Comparison of ENCODE assay signal across 21 mouse cellular contexts in the genomic region with DNA sequence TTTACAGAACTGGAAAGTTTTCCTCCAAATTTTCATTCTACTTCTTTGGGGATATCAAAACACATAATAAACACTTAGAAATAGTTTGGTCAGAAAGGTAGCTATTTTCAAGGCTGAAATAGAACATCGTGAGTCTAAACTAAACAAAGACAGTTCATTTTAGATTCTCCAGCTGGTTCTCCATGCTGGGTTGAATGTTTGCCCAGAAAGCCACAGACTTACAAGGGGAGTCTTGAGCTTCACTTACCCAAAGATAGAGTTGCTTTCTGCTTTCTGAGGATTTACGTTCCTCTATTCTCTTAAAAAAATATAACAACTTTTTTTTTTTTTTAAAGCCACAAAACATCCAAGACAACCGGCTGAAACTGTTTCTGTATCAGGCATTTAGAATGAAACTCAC. TPM values are rescaled to one million over a fixed set of nuclear protein-coding genes. Genes with fewer than 3 reads are reported as not detected.
DNase-seq lines count a peak whose midpoint lies in the region; ATAC-seq and TF ChIP-seq lines count a peak whose summit lies in the region.
"Had no signal": no experiment of that assay in that cellular context is flagged by ENCODE, and none has a peak within 500 bp of the region (broad histone marks: within the 10 kb centered on the region; RNA-seq: fewer than 3 reads in every experiment).

No protein-coding gene starts in this region.

- H3K27ac ChIP-seq in embryonic facial prominence, embryonic 14.5 days (replicated peaks; ENCODE audit: low read depth, low read length) = no peak overlapping the region
- no peak overlapping the region for H3K27ac ChIP-seq in embryonic facial prominence, embryonic 10.5 days (replicated peaks)
- H3K27ac ChIP-seq in lung, embryonic 14.5 days (ENCODE audit: low read depth) = no peak overlapping the region
- H3K27ac ChIP-seq: embryonic facial prominence, embryonic 12.5 days; forebrain, embryonic 12.5 days; gastrocnemius, adult 2 months; hindbrain, embryonic 10.5 days; hindbrain, embryonic 14.5 days had no signal

- no peaks in the 10 kb centered on the region for H3K4me1 ChIP-seq in embryonic facial prominence, embryonic 14.5 days (ENCODE audit: control insufficient read depth, insufficient read depth, low read length)
- no peaks in the 10 kb centered on the region for H3K4me1 ChIP-seq in embryonic facial prominence, embryonic 10.5 days
- no peaks in the 10 kb centered on the region for H3K4me1 ChIP-seq in lung, embryonic 14.5 days (ENCODE audit: insufficient read depth)
- H3K4me1 ChIP-seq: embryonic facial prominence, embryonic 12.5 days; forebrain, embryonic 12.5 days; heart, embryonic 12.5 days; hindbrain, embryonic 10.5 days had no signal

- no peak overlapping the region for H3K4me2 ChIP-seq in embryonic facial prominence, embryonic 14.5 days (ENCODE audit: low read depth, low read length)
- H3K4me2 ChIP-seq in lung, embryonic 14.5 days = no peak overlapping the region
- H3K4me2 ChIP-seq: embryonic facial prominence, embryonic 12.5 days; forebrain, embryonic 12.5 days; heart, embryonic 12.5 days; hindbrain, embryonic 14.5 days had no signal

- H3K9ac ChIP-seq in embryonic facial prominence, embryonic 14.5 days (ENCODE audit: low read depth, low read length) = no peak overlapping the region
- no peak overlapping the region for H3K9ac ChIP-seq in lung, embryonic 14.5 days
- H3K9ac ChIP-seq: embryonic facial prominence, embryonic 12.5 days; forebrain, embryonic 12.5 days; heart, embryonic 12.5 days; hindbrain, embryonic 14.5 days had no signal

- WGBS in embryonic facial prominence, embryonic 14.5 days = 70% methylated on average over 3 of the region's 3 CpGs
- 89% methylated on average over 3 of the region's 3 CpGs for WGBS in embryonic facial prominence, embryonic 10.5 days
- WGBS in lung, embryonic 14.5 days = 50% methylated on average over 3 of the region's 3 CpGs

- H3K27me3 ChIP-seq in embryonic facial prominence, embryonic 14.5 days (replicated peaks; ENCODE audit: control insufficient read depth, insufficient read depth, low read length) = no peaks in the 10 kb centered on the region
- H3K27me3 ChIP-seq in embryonic facial prominence, embryonic 10.5 days (replicated peaks; ENCODE audit: low read depth, poor library complexity, severe bottlenecking) = no peaks in the 10 kb centered on the region
- H3K27me3 ChIP-seq in lung, embryonic 14.5 days (ENCODE audit: insufficient read depth, low read length) = no peaks in the 10 kb centered on the region
- H3K27me3 ChIP-seq: embryonic facial prominence, embryonic 12.5 days; forebrain, embryonic 12.5 days; heart, embryonic 12.5 days had no signal

- no peaks in the 10 kb centered on the region for H3K9me3 ChIP-seq in embryonic facial prominence, embryonic 14.5 days (ENCODE audit: control insufficient read depth, low read length)
- no peaks in the 10 kb centered on the region for H3K9me3 ChIP-seq in embryonic facial prominence, embryonic 10.5 days
- H3K9me3 ChIP-seq in lung, embryonic 14.5 days (ENCODE audit: low read depth, low read length) = no peaks in the 10 kb centered on the region
- H3K9me3 ChIP-seq: embryonic facial prominence, embryonic 12.5 days; forebrain, embryonic 12.5 days; heart, embryonic 12.5 days; hindbrain, embryonic 10.5 days had no signal

- H3K36me3 ChIP-seq in embryonic facial prominence, embryonic 14.5 days (ENCODE audit: control insufficient read depth, insufficient read depth, low read length) = no peaks in the 10 kb centered on the region
- H3K36me3 ChIP-seq in embryonic facial prominence, embryonic 10.5 days (replicated peaks) = no peaks in the 10 kb centered on the region
- H3K36me3 ChIP-seq in lung, embryonic 14.5 days (ENCODE audit: insufficient read depth) = no peaks in the 10 kb centered on the region
- H3K36me3 ChIP-seq: embryonic facial prominence, embryonic 12.5 days; forebrain, embryonic 12.5 days; G1E; heart, embryonic 12.5 days; hindbrain, embryonic 10.5 days had no signal

- no peak for TF ChIP-seq CTCF in lung, embryonic 14.5 days (IDR thresholded peaks at IDR 0.05; ENCODE audit: low read depth)

- ATAC-seq in embryonic facial prominence, embryonic 14.5 days (ENCODE audit: low read depth) = no peak
- no peak for ATAC-seq in lung, embryonic 14.5 days (ENCODE audit: insufficient read depth)
- ATAC-seq: CD4-positive, CD25-positive, alpha-beta regulatory T cell, adult 4 months had no signal

- peak; percentile 55 for DNase-seq in embryonic facial prominence, embryonic 14.5 days (ENCODE audit: low spot score)
- no peak for DNase-seq in embryonic facial prominence, embryonic 10.5 days (ENCODE audit: low spot score)
- DNase-seq in layer of hippocampus, adult 11-12 months (ENCODE audit: low spot score) = peak; percentile 5
- DNase-seq in layer of hippocampus, adult 9-10 months (ENCODE audit: low spot score) = no peak
- peak; percentile 24 for DNase-seq in lung, embryonic 14.5 days
- DNase-seq in lung, postnatal 36 days = no peak
- DNase-seq in telencephalon, adult 2 months (ENCODE audit: low read depth, low spot score) = peak; percentile 43
- DNase-seq: adrenal gland, postnatal 25 days; B cell, adult 2 months; cerebellum, adult 2 months; cerebellum, postnatal 14 days; embryo, embryonic 11 days; gastrocnemius, adult 2 months; gastrocnemius, postnatal 25 days had no signal

- H3K4me3 ChIP-seq in embryonic facial prominence, embryonic 14.5 days (ENCODE audit: low read depth, low read length) = no peak overlapping the region
- no peak overlapping the region for H3K4me3 ChIP-seq in embryonic facial prominence, embryonic 10.5 days
- H3K4me3 ChIP-seq in lung, embryonic 14.5 days (ENCODE audit: low read depth, low read length) = no peak overlapping the region
- H3K4me3 ChIP-seq: embryonic facial prominence, embryonic 12.5 days; forebrain, embryonic 12.5 days; gastrocnemius, adult 2 months; heart, embryonic 12.5 days; hindbrain, embryonic 10.5 days had no signal

RNA-seq across cellular contexts. Expression of gene Bmp3, which starts 40.1 kb away (rescaled TPM):
- 8.8 and 10.3 TPM in 2 replicates for polyA plus RNA-seq in embryonic facial prominence, embryonic 14.5 days (2014; fragmentation: Nextera tagmentation; extraction: Ambion mirVana)
- 0.78 and 1.1 TPM in 2 replicates for polyA plus RNA-seq in embryonic facial prominence, embryonic 10.5 days (2016; fragmentation: Nextera tagmentation; extraction: Ambion mirVana)
- 11.2 and 11.6 TPM in 2 replicates for polyA plus RNA-seq in lung, embryonic 14.5 days (2014; fragmentation: Nextera tagmentation; extraction: Ambion mirVana)
- polyA plus RNA-seq: G1E had no signal

Comparison
In these comparisons a context has a peak if more than half of its experiments do, and no peak if none do; other contexts are left out.
1. DNase-seq: peak in embryonic facial prominence, embryonic 14.5 days (single experiment), layer of hippocampus, adult 11-12 months (single experiment), lung, embryonic 14.5 days (single experiment) and telencephalon, adult 2 months (single experiment); none in embryonic facial prominence, embryonic 10.5 days (single experiment), layer of hippocampus, adult 9-10 months (single experiment) and lung, postnatal 36 days (single experiment).